Mouse (Mus musculus) left cerebral cortex, postnatal 36 days (tissue): ENCODE data around the gene Plpp4. TPM values are rescaled to one million over a fixed set of nuclear protein-coding genes. Genes with fewer than 3 reads are reported as not detected.

Source experiments
- DNase-seq, 2 experiments: peaks; one replicate each; pipeline ENCODE4 v3.0.0; 2021 to 2022; ENCODE audit warnings: low spot score in 2 of 2, mixed read lengths in 1 of 2
- intact Hi-C: fragments of 180-260 bp; cut with DNase I; formaldehyde crosslinking; loops from one replicate; pipeline ENCODE4 v1.15.1; 2025
- total RNA-seq, 2 experiments: library from RNA; stranded (reverse); gene quantifications; 2 replicates each; pipeline ENCODE4 v1.2.3; 2021

Gene Plpp4
- total RNA-seq, 2 experiments from 2014 or later: 9.8 to 11.4 TPM

- DNase-seq: no peak
- intact Hi-C loops: no loop called here
Measured at GRCm38 (mm10) chr7:129425554-129425953, 168.7 kb downstream of the Plpp4 start.

- intact Hi-C loops: no loop called here
- DNase-seq: no peak
Measured at GRCm38 (mm10) chr7:129428794-129429193, 172.0 kb downstream of the Plpp4 start.

GRCm38 (mm10) chr7:129429903-129430302 lies 173.1 kb downstream of the Plpp4 start:
- intact Hi-C loops: no loop called here
- DNase-seq: no peak
